Comparison of ENCODE assay signal across 10 mouse cellular contexts in the genomic region with DNA sequence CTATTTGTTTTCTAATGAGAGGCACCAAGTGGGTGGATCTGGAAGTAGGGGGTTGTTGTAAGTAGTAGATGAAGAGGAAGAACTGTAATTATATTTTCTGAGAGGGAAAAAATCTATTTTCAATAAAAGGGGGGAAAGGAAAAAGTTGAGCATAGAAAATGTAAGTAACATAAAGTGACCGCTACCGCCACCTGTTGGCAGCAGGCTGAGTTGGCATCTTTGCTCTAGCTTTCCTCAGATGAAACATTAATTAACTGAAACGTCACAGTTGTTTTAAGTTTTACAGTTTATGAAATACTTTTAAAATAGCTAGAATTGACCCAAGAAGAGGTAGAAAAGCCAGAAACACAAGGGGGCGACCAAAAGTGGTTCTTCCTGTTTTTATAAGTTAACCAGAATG. TPM values are rescaled to one million over a fixed set of nuclear protein-coding genes. Genes with fewer than 3 reads are reported as not detected.
DNase-seq lines count a peak whose midpoint lies in the region; ATAC-seq and TF ChIP-seq lines count a peak whose summit lies in the region.
"Had no signal": no experiment of that assay in that cellular context is flagged by ENCODE, and none has a peak within 500 bp of the region (broad histone marks: within the 10 kb centered on the region; RNA-seq: fewer than 3 reads in every experiment).

No protein-coding gene starts in this region.

- no peak overlapping the region for H3K4me3 ChIP-seq in midbrain, embryonic 11.5 days (ENCODE audit: low read depth, low read length)
- H3K4me3 ChIP-seq in midbrain, embryonic 10.5 days, result no peak overlapping the region
- H3K4me3 ChIP-seq in bone marrow macrophage, adult 2 months (ENCODE audit: insufficient read depth, low read length), result no peak overlapping the region
- H3K4me3 ChIP-seq: myocyte had no signal

- no peaks in the 10 kb centered on the region for H3K36me3 ChIP-seq in midbrain, embryonic 11.5 days (ENCODE audit: control insufficient read depth, insufficient read depth, low read length)
- no peaks in the 10 kb centered on the region for H3K36me3 ChIP-seq in midbrain, embryonic 10.5 days
- H3K36me3 ChIP-seq: G1E had no signal

- H3K9me3 ChIP-seq in midbrain, embryonic 11.5 days (ENCODE audit: control insufficient read depth, low read length), result no peaks in the 10 kb centered on the region
- no peaks in the 10 kb centered on the region for H3K9me3 ChIP-seq in midbrain, embryonic 10.5 days (replicated peaks)

- no peak overlapping the region for H3K4me2 ChIP-seq in midbrain, embryonic 11.5 days

- peak; percentile 69 for TF ChIP-seq CTCF in bone marrow macrophage, adult 2 months (IDR thresholded peaks at IDR 0.05; ENCODE audit: low read depth, low read length)

- no peak for TF ChIP-seq POLR2A in bone marrow macrophage, adult 2 months (IDR thresholded peaks at IDR 0.05; ENCODE audit: borderline replicate concordance, low read depth, low read length)

- DNase-seq in cerebellum, adult 11 months, result peak; percentile 47
- DNase-seq in midbrain, embryonic 11.5 days (ENCODE audit: low spot score, missing footprints), result peak; percentile 95
- DNase-seq in midbrain, embryonic 10.5 days (ENCODE audit: low spot score), result no peak
- DNase-seq in heart, postnatal 10 days, result peak; percentile 27 to 56
- peak; percentile 71 for DNase-seq in lung, postnatal 36 days
- DNase-seq in right cerebral cortex, adult 18-20 months, result no peak

- WGBS in midbrain, embryonic 11.5 days, result 9% methylated on average over 4 of the region's 4 CpGs
- WGBS in midbrain, embryonic 10.5 days, result 10% methylated on average over 4 of the region's 4 CpGs

- H3K27ac ChIP-seq in midbrain, embryonic 11.5 days (ENCODE audit: low read depth, low read length), result no peak overlapping the region
- no peak overlapping the region for H3K27ac ChIP-seq in midbrain, embryonic 10.5 days (replicated peaks)
- no peak overlapping the region for H3K27ac ChIP-seq in bone marrow macrophage, adult 2 months (ENCODE audit: insufficient read depth, low read depth, low read length)

- no peak overlapping the region for H3K9ac ChIP-seq in midbrain, embryonic 11.5 days (ENCODE audit: low read length)

- H3K4me1 ChIP-seq in midbrain, embryonic 11.5 days (ENCODE audit: control insufficient read depth, insufficient read depth, low read length), result no peaks in the 10 kb centered on the region
- no peaks in the 10 kb centered on the region for H3K4me1 ChIP-seq in midbrain, embryonic 10.5 days
- H3K4me1 ChIP-seq in bone marrow macrophage, adult 2 months (ENCODE audit: control insufficient read depth, insufficient read depth, low read length), result no peaks in the 10 kb centered on the region

- ATAC-seq in cerebellum, adult (ENCODE audit: insufficient number of reproducible peaks, low FRiP score, low TSS enrichment), result no peak
- ATAC-seq in midbrain, embryonic 11.5 days (ENCODE audit: low FRiP score), result no peak

- H3K27me3 ChIP-seq in midbrain, embryonic 11.5 days (ENCODE audit: control insufficient read depth, insufficient read depth, low read length), result no peaks in the 10 kb centered on the region
- H3K27me3 ChIP-seq in midbrain, embryonic 10.5 days (ENCODE audit: low read depth, poor library complexity, severe bottlenecking), result no peaks in the 10 kb centered on the region

- intact Hi-C loops in heart, postnatal 10 days (cut with DNase I), result loop anchor here (1.0 kb wide), 1 partner anchor 274 kb away; no protein-coding TSS in a partner anchor

RNA-seq across cellular contexts. Expression of gene Cdyl2, which starts 22.8 kb away (rescaled TPM):
- 4.3 and 4.6 TPM in 2 replicates for polyA plus RNA-seq in midbrain, embryonic 11.5 days (2014; fragmentation: Nextera tagmentation; extraction: Ambion mirVana)
- 6.3 and 7.0 TPM in 2 replicates for polyA plus RNA-seq in midbrain, embryonic 10.5 days (2016; fragmentation: Nextera tagmentation; extraction: Ambion mirVana)
- polyA plus RNA-seq in bone marrow macrophage, adult 2 months (2012; ENCODE audit: insufficient read depth, insufficient read length, missing spikeins), result 2.1 and 4.0 TPM in 2 replicates
- 1 to 10 TPM; 4.2 to 4.3 TPM for total RNA-seq in heart, postnatal 10 days (2021)
- total RNA-seq: G1E had no signal
- polyA plus RNA-seq: G1E had no signal

Comparison
In these comparisons a context has a peak if more than half of its experiments do, and no peak if none do; other contexts are left out.
1. DNase-seq: peak in cerebellum, adult 11 months (single experiment), midbrain, embryonic 11.5 days (single experiment), heart, postnatal 10 days (2 of 2) and lung, postnatal 36 days (single experiment); none in midbrain, embryonic 10.5 days (single experiment) and right cerebral cortex, adult 18-20 months (single experiment).